8 mouse cellular contexts compared by ENCODE assay signal in genomic region chr12:91313974-91314587, GRCm38 (mm10).
DNase-seq lines count a peak whose midpoint lies in the region; ATAC-seq and TF ChIP-seq lines count a peak whose summit lies in the region.

No protein-coding gene starts in this region.

- H3K36me3 ChIP-seq in G1E (replicated peaks): peaks cover 54% of the 10 kb centered on the region
- H3K36me3 ChIP-seq in hindbrain, postnatal 0 days (ENCODE audit: insufficient read depth, low read length): no peaks in the 10 kb centered on the region
- H3K36me3 ChIP-seq in midbrain, embryonic 16.5 days (ENCODE audit: control insufficient read depth, insufficient read depth, low read length): no peaks in the 10 kb centered on the region

- H3K27me3 ChIP-seq in G1E (ENCODE audit: insufficient read depth, low read length): no peaks in the 10 kb centered on the region
- no peaks in the 10 kb centered on the region for H3K27me3 ChIP-seq in hindbrain, postnatal 0 days (ENCODE audit: insufficient read depth, low read length)
- H3K27me3 ChIP-seq in midbrain, embryonic 16.5 days (ENCODE audit: control insufficient read depth, insufficient read depth, low read depth, low read length): no peaks in the 10 kb centered on the region

- H3K9me3 ChIP-seq in G1E (replicated peaks): no peaks in the 10 kb centered on the region
- H3K9me3 ChIP-seq in hindbrain, postnatal 0 days (ENCODE audit: low read length): no peaks in the 10 kb centered on the region
- H3K9me3 ChIP-seq in midbrain, embryonic 16.5 days (replicated peaks; ENCODE audit: control insufficient read depth, low read length, poor library complexity, severe bottlenecking): no peaks in the 10 kb centered on the region

- no peak overlapping the region for H3K4me2 ChIP-seq in hindbrain, postnatal 0 days (ENCODE audit: low read depth, low read length)
- no peak overlapping the region for H3K4me2 ChIP-seq in midbrain, embryonic 16.5 days (ENCODE audit: low read length)

- no peak overlapping the region for H3K27ac ChIP-seq in layer of hippocampus, adult 2 months
- no peak overlapping the region for H3K27ac ChIP-seq in hindbrain, postnatal 0 days
- H3K27ac ChIP-seq in midbrain, embryonic 16.5 days (ENCODE audit: low read length): no peak overlapping the region

- peak; percentile 94 for TF ChIP-seq CTCF in layer of hippocampus, adult 2 months (conservative IDR thresholded peaks at IDR 0.05)
- peak; percentile 35; the same call in 1 of the 2 replicates for TF ChIP-seq CTCF in G1E (IDR thresholded peaks at IDR 0.05; ENCODE audit: low read depth, low read length)
- peak; percentile 91 for TF ChIP-seq CTCF in hindbrain, postnatal 0 days (IDR thresholded peaks at IDR 0.05; ENCODE audit: low read depth)

- peak; percentile 39 to 57 for DNase-seq in layer of hippocampus, adult 2 months (ENCODE audit: low spot score in 2 of 2)
- DNase-seq in layer of hippocampus, adult 8-10 months (ENCODE audit: low spot score in 2 of 2): no peak
- DNase-seq in G1E (ENCODE audit: low spot score): no peak
- peak; percentile 36 for DNase-seq in cerebellum, adult 8-10 months
- peak; percentile 84 for DNase-seq in hindbrain, postnatal 0 days (ENCODE audit: low spot score)
- DNase-seq in adrenal gland, adult 2 months: no peak
- no peak for DNase-seq in kidney, adult 11 months

- 0 out of 2 replicates have a peak, but pooled peaks have one; percentile 61 for ATAC-seq in G1E (ENCODE audit: extremely low read depth, insufficient number of reproducible peaks, low FRiP score, poor library complexity, severe bottlenecking)
- peak; percentile 76 for ATAC-seq in hindbrain, postnatal 0 days
- ATAC-seq in midbrain, embryonic 16.5 days: peak; percentile 76

- peaks cover 6% of the 10 kb centered on the region for H3K4me1 ChIP-seq in G1E (ENCODE audit: insufficient read depth, low read depth, low read length)
- H3K4me1 ChIP-seq in hindbrain, postnatal 0 days (ENCODE audit: insufficient read depth, low read length): no peaks in the 10 kb centered on the region
- H3K4me1 ChIP-seq in midbrain, embryonic 16.5 days (ENCODE audit: control insufficient read depth, insufficient read depth, low read length): no peaks in the 10 kb centered on the region

- 55% methylated on average over 10 of the region's 10 CpGs for WGBS in hindbrain, postnatal 0 days
- 52% methylated on average over 10 of the region's 10 CpGs for WGBS in midbrain, embryonic 16.5 days

- peak overlapping the region; percentile 3; the same call in 1 of the 2 replicates for H3K4me3 ChIP-seq in layer of hippocampus, adult 2 months
- no peak overlapping the region for H3K4me3 ChIP-seq in G1E (ENCODE audit: low read depth, low read length)
- no peak overlapping the region for H3K4me3 ChIP-seq in hindbrain, postnatal 0 days (ENCODE audit: low read length)
- no peak overlapping the region for H3K4me3 ChIP-seq in midbrain, embryonic 16.5 days (ENCODE audit: low read depth, low read length)

- H3K9ac ChIP-seq in hindbrain, postnatal 0 days (replicated peaks; ENCODE audit: low read length): no peak overlapping the region
- H3K9ac ChIP-seq in midbrain, embryonic 16.5 days (ENCODE audit: low read depth, low read length): no peak overlapping the region

Comparison
In these comparisons a context has a peak if more than half of its experiments do, and no peak if none do; other contexts are left out.
1. DNase-seq: peak in layer of hippocampus, adult 2 months (2 of 2), cerebellum, adult 8-10 months (single experiment) and hindbrain, postnatal 0 days (single experiment); none in layer of hippocampus, adult 8-10 months (0 of 2), G1E (single experiment), adrenal gland, adult 2 months (single experiment) and kidney, adult 11 months (single experiment).
2. CTCF ChIP-seq: peak in every context shown above with its lines; median percentile 94 in layer of hippocampus, adult 2 months; 91 in hindbrain, postnatal 0 days; 35 in G1E.
3. Peak in every context shown above with its lines, with median percentiles within 50 percentile points of each other: ATAC-seq.